Mouse (Mus musculus): Measurements from ENCODE around the gene Aph1a.

DNA sequence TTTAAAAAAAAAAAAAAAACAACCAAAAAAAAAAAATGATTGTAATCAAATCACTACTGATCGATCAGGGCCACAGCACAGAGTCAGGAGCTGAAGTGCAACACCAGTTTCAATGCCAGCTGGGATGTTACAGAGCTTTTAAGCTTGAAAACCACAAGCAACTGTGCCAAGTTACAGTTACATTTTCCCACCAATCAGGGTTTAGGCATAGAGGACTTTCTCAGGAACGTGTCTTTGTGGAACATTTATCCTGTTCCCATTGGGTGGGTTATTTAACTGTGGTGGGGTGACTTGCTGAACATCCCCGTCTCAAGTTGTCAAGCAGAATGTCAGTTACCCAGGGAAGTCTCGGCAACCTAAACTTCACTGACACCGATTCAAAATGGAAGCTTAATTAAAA is 31.3 kb downstream of the Aph1a start:
- TF ChIP-seq MAX (IDR thresholded peaks at IDR 0.05; ENCODE audit: low read depth) (no peak), POLR2A (IDR thresholded peaks at IDR 0.05; ENCODE audit: insufficient read length, low read depth) (no peak), CEBPB (IDR thresholded peaks at IDR 0.05; ENCODE audit: insufficient read depth, poor library complexity, severe bottlenecking) (no peak), MYOG (IDR thresholded peaks at IDR 0.05; ENCODE audit: control insufficient read depth in 1 of 3, insufficient read depth in 1 of 3, insufficient read length in 2 of 3, low read depth in 2 of 3) (no peak), USF1 (IDR thresholded peaks at IDR 0.05; ENCODE audit: low read depth) (no peak), E2F4 (IDR thresholded peaks at IDR 0.05; ENCODE audit: insufficient read depth) (no peak), TCF12 (IDR thresholded peaks at IDR 0.05; ENCODE audit: insufficient read depth, poor library complexity, severe bottlenecking) (no peak), SRF (IDR thresholded peaks at IDR 0.05; ENCODE audit: control insufficient read depth, insufficient read length, low read depth) (no peak), MYOD1 (IDR thresholded peaks at IDR 0.05; ENCODE audit: control insufficient read depth in 1 of 3, insufficient read length in 2 of 3, low read depth in 2 of 3) (no peak), POLR2AphosphoS2 (IDR thresholded peaks at IDR 0.05; ENCODE audit: insufficient read length, low read depth) (no peak), REST (IDR thresholded peaks at IDR 0.05; ENCODE audit: insufficient read depth, insufficient read length) (no peak)
